Mouse (Mus musculus): ENCODE measurements around the gene Slc5a11. TPM values are rescaled to one million over a fixed set of nuclear protein-coding genes. Genes with fewer than 3 reads are reported as not detected.

Slc5a11 gene
- polyA plus RNA-seq (2017; shearing (Covaris generic)), result under 1 TPM in 1 of 2 experiments, not detected in 1; 0.54 TPM

GRCm38 (mm10) chr7:123214365-123215075 lies at the start of gene Slc5a11:
Gene Slc5a11, plus strand, starts transcription at chr7:123214780.
- ATAC-seq, result no peak

- no peak for ATAC-seq
Observed at GRCm38 (mm10) chr7:123167436-123167835, 47.1 kb upstream of the Slc5a11 start.

- no peak for ATAC-seq
Observed at GRCm38 (mm10) chr7:123169618-123170017, 45.0 kb upstream of the Slc5a11 start.

GRCm38 (mm10) chr7:123172101-123172500 lies 42.5 kb upstream of the Slc5a11 start:
- no peak for ATAC-seq

- no peak for ATAC-seq
Observed at GRCm38 (mm10) chr7:123177215-123177614, 37.4 kb upstream of the Slc5a11 start.

GRCm38 (mm10) chr7:123181787-123182701 lies 32.5 kb upstream of the Slc5a11 start:
- ATAC-seq, result no peak

- ATAC-seq, result no peak
Observed at GRCm38 (mm10) chr7:123184891-123185290, 29.7 kb upstream of the Slc5a11 start.

GRCm38 (mm10) chr7:123186463-123186862 lies 28.1 kb upstream of the Slc5a11 start:
- no peak for ATAC-seq

- ATAC-seq, result no peak
Observed at GRCm38 (mm10) chr7:123187246-123187645, 27.3 kb upstream of the Slc5a11 start.

- peak; percentile 78 for ATAC-seq
Observed at GRCm38 (mm10) chr7:123188462-123188861, 26.1 kb upstream of the Slc5a11 start.

GRCm38 (mm10) chr7:123189762-123190161 lies 24.8 kb upstream of the Slc5a11 start:
- peak; percentile 38 for ATAC-seq

GRCm38 (mm10) chr7:123191731-123192130 lies 22.8 kb upstream of the Slc5a11 start:
- no peak for ATAC-seq

GRCm38 (mm10) chr7:123193201-123193600 lies 21.4 kb upstream of the Slc5a11 start:
- no peak for ATAC-seq

GRCm38 (mm10) chr7:123194696-123195095 lies 19.9 kb upstream of the Slc5a11 start:
- ATAC-seq, result no peak

GRCm38 (mm10) chr7:123196432-123196831 lies 18.1 kb upstream of the Slc5a11 start:
- no peak for ATAC-seq

- peak; percentile 43 for ATAC-seq
Observed at GRCm38 (mm10) chr7:123198695-123199094, 15.9 kb upstream of the Slc5a11 start.

- ATAC-seq, result no peak
Observed at GRCm38 (mm10) chr7:123199151-123199550, 15.4 kb upstream of the Slc5a11 start.

GRCm38 (mm10) chr7:123199656-123200206 lies 14.8 kb upstream of the Slc5a11 start:
- no peak for ATAC-seq

GRCm38 (mm10) chr7:123200722-123201121 lies 13.9 kb upstream of the Slc5a11 start:
- no peak for ATAC-seq

- ATAC-seq, result peak; percentile 40
Observed at GRCm38 (mm10) chr7:123205261-123205660, 9.3 kb upstream of the Slc5a11 start.

- ATAC-seq, result no peak
Observed at GRCm38 (mm10) chr7:123207561-123207960, 7.0 kb upstream of the Slc5a11 start.

- no peak for ATAC-seq
Observed at GRCm38 (mm10) chr7:123209864-123210263, 4.7 kb upstream of the Slc5a11 start.

- ATAC-seq, result no peak
Observed at GRCm38 (mm10) chr7:123211461-123211860, 3.1 kb upstream of the Slc5a11 start.

Data from activated CD4-positive, CD25-positive, alpha-beta regulatory T cell, adult 4 months (primary cell).